Mouse (Mus musculus) lung, adult 2 months (tissue): ENCODE data around the gene Alppl2.

Experiments
- CTCF ChIP-seq: fragments of 200-500 bp; IDR thresholded peaks from 2 replicates; pipeline ENCODE4 v1.5.1; 2011; ENCODE audit warnings: mild to moderate bottlenecking, low read length, control low read depth; ENCODE audit not compliant: insufficient read depth
- POLR2A ChIP-seq: fragments of 200-500 bp; IDR thresholded peaks from 2 replicates; pipeline ENCODE4 v1.6.1; 2011; ENCODE audit warnings: low read depth, mild to moderate bottlenecking, control low read depth, low read length, borderline replicate concordance; ENCODE audit errors: extremely low read depth

DNA sequence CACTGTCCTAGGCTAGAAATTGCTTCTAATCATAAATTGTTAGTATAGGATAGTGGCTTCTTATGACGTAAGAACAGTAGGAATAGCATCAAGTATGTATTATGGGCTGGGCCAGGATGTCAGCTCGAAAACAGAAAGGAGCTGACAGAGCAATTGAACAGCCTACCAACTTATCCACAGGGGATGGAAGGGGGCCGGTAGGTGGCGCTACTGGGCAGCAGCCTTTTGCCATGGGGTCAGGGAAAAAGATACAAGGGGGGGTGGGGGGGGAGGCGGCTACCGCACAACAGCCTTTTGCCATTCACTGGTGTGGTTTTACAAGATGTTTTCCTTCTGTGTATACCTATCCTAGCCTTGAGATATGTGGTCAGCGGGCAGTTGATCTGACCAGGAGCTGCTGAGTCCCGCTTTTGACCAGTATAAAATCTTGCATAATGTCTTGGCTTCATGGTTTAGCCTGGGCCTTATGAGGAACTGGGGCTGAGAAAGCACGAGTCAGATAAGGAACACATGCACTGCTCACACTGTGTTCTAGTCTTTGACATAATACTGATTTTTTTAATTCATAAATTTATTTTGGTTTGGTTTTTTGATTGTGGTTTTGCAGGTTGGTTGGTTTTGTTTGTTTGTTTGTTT is 22.1 kb upstream of the Alppl2 start:
- TF ChIP-seq CTCF (0 out of 2 replicates have a peak, but pooled peaks have one; percentile 33), POLR2A (no peak)
